Mouse (Mus musculus) myocyte (in vitro differentiated cells): ENCODE measurements around the gene Eif2b5. TPM values are rescaled to one million over a fixed set of nuclear protein-coding genes. Genes with fewer than 3 reads are reported as not detected.
A peak's percentile ranks its signal among the peaks of the same experiment; 100 is the strongest.
"Not testable (repeated sequence)": the region's sequence is repeated elsewhere in the genome, so short reads cannot be mapped to it uniquely, and the experiment has no call there.

Experiments
- H3K27me3 ChIP-seq: one replicate; pipeline ENCODE4 v1.6.1; 2011; ENCODE audit not compliant: control insufficient read depth, insufficient read depth, insufficient read length
- H3K36me3 ChIP-seq: one replicate; pipeline ENCODE4 v1.6.1; 2011; ENCODE audit not compliant: control insufficient read depth, insufficient read depth
- H3K4me2 ChIP-seq: one replicate; pipeline ENCODE4 v1.6.1; 2011; ENCODE audit warnings: low read depth, control low read depth
- H3K4me3 ChIP-seq: one replicate; pipeline ENCODE4 v1.5.1; 2011; ENCODE audit warnings: mild to moderate bottlenecking, control low read depth, moderate library complexity
- H3K79me2 ChIP-seq: one replicate; pipeline ENCODE4 v1.6.1; 2011; ENCODE audit not compliant: control insufficient read depth, insufficient read depth
- H3ac ChIP-seq: one replicate; pipeline ENCODE4 v1.6.1; 2011; ENCODE audit not compliant: control insufficient read depth, insufficient read length
- CEBPB ChIP-seq: IDR thresholded peaks from 2 replicates; pipeline ENCODE4 v1.6.1; 2011; ENCODE audit warnings: mild to moderate bottlenecking, moderate library complexity; ENCODE audit not compliant: poor library complexity, insufficient read depth, severe bottlenecking
- E2F4 ChIP-seq: IDR thresholded peaks from one replicate; pipeline ENCODE4 v1.6.1; 2011; ENCODE audit warnings: mild to moderate bottlenecking, control low read depth, moderate library complexity; ENCODE audit not compliant: insufficient read depth
- MAX ChIP-seq: IDR thresholded peaks from one replicate; pipeline ENCODE4 v1.6.1; 2011; ENCODE audit warnings: low read depth, mild to moderate bottlenecking, control low read depth
- MYOD1 ChIP-seq, 3 experiments: IDR thresholded peaks; one replicate each; pipeline ENCODE4 v1.6.1; 2011; ENCODE audit warnings: control low read depth in 2 of 3, low read depth in 2 of 3, mild to moderate bottlenecking in 2 of 3, moderate library complexity in 1 of 3; ENCODE audit not compliant: insufficient read length in 2 of 3, control insufficient read depth in 1 of 3
- MYOG ChIP-seq, 3 experiments: IDR thresholded peaks; one replicate each; pipeline ENCODE4 v1.6.1; 2011; ENCODE audit warnings: control low read depth in 2 of 3, low read depth in 2 of 3, mild to moderate bottlenecking in 2 of 3; ENCODE audit not compliant: insufficient read length in 2 of 3, control insufficient read depth in 1 of 3, insufficient read depth in 1 of 3
- POLR2A ChIP-seq: IDR thresholded peaks from one replicate; pipeline ENCODE4 v1.6.1; 2011; ENCODE audit warnings: low read depth, mild to moderate bottlenecking, control low read depth, moderate library complexity; ENCODE audit not compliant: insufficient read length
- POLR2AphosphoS2 ChIP-seq: IDR thresholded peaks from one replicate; pipeline ENCODE4 v1.6.1; 2011; ENCODE audit warnings: low read depth, control low read depth; ENCODE audit not compliant: insufficient read length
- REST ChIP-seq: IDR thresholded peaks from one replicate; pipeline ENCODE4 v1.6.1; 2011; ENCODE audit warnings: mild to moderate bottlenecking, control low read depth, moderate library complexity; ENCODE audit not compliant: insufficient read depth, insufficient read length
- SRF ChIP-seq: IDR thresholded peaks from one replicate; pipeline ENCODE4 v1.6.1; 2011; ENCODE audit warnings: low read depth; ENCODE audit not compliant: control insufficient read depth, insufficient read length
- TCF12 ChIP-seq: IDR thresholded peaks from one replicate; pipeline ENCODE4 v1.6.1; 2011; ENCODE audit warnings: mild to moderate bottlenecking, control low read depth; ENCODE audit not compliant: poor library complexity, insufficient read depth, severe bottlenecking
- TCF3 ChIP-seq: IDR thresholded peaks from one replicate; pipeline ENCODE4 v1.6.1; 2011; ENCODE audit warnings: low read depth, control low read depth; ENCODE audit not compliant: insufficient read length
- USF1 ChIP-seq: IDR thresholded peaks from one replicate; pipeline ENCODE4 v1.6.1; 2011; ENCODE audit warnings: low read depth, mild to moderate bottlenecking, control low read depth, moderate library complexity
- polyA plus RNA-seq: library from polyadenylated mRNA; unstranded; fragments of >200 nt; fragmentation: generic; extraction: Trizol; gene quantifications from one replicate; pipeline ENCODE4 v1.2.1, GENCODE M21; 2012; ENCODE audit warnings: missing spikeins

Eif2b5 gene
- 94.7 TPM for polyA plus RNA-seq

DNA sequence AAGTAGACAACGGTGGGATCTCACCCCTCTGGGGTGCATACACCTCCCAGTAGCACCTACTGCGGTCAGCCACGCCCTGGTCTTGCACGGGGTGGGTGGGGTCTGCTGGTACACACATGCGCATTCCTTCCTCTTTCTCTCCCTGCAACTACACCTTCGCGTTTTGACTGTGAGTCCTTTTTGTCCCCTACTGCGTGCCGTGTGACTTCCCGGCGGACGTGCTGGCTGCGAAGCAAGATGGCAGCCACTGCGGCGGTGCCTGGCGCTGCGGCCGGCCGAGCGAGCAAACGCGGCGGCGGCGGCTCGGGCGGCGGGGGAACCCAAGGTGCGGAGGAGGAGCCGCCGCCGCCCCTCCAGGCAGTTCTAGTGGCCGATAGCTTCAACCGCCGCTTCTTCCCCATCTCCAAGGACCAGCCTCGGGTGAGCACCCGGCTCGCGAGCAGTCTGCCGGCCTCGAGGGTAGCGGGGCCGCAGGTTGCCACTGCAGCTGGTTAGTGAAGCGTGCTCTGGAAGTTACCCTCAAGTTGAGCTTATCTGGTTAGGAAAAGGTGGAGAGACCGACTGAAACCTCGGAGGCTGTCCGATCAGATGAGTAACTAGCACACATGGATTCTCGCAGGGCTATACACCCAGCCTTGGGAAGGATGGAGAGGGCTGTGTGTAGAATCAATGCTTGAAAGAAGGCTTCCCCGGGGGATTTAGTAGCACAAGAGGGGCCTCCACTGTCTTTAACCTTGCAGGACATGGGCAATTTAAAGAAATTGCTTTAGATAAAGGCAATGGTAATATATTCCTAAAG is at the start of gene Eif2b5:
Eif2b5 (plus strand) TSS at position 141 of the 799 bp plus-strand sequence.
- Histone ChIP-seq H3K27me3 (no peaks in the 10 kb centered on the region), H3K4me3 (peak within 1 kb of the TSS; percentile 70), H3ac (peak within 1 kb of the TSS; percentile 46), H3K36me3 (peaks cover 16% of the 10 kb centered on the region), H3K79me2 (peaks cover 11% of the 10 kb centered on the region), H3K4me2 (peak within 1 kb of the TSS; percentile 96)
- TF ChIP-seq REST (peak; percentile 29), USF1 (no peak), POLR2A (peak; percentile 95), TCF3 (no peak), MAX (no peak), POLR2AphosphoS2 (peak; percentile 92), SRF (no peak), MYOG (IDR thresholded peaks at IDR 0.05; ENCODE audit: control insufficient read depth in 1 of 3, insufficient read depth in 1 of 3, insufficient read length in 2 of 3, low read depth in 2 of 3) (peak in 2 of 3 experiments; percentile 19 to 30), TCF12 (no peak), CEBPB (no peak), E2F4 (no peak), MYOD1 (IDR thresholded peaks at IDR 0.05; ENCODE audit: control insufficient read depth in 1 of 3, insufficient read length in 2 of 3, low read depth in 2 of 3) (peak in 1 of 3 experiments; percentile 37)

DNA sequence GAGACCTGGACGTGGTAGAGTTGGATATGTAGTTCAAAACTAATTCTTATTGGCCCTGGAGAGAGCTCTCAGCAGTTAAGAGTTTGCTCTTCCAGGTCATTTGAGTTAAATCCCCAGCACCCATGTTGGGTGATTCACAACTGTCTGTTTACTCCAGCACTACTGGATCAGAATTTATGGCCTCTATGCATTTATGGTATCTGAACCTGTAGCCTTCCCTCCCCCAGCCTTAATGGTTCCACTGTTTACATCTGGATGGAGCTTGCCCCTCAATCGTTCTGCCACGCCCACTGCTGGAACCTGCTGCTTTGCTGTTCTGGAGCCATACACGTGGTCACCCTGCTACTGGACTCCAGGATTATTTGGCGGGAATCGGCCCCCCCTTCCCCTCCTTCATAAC is 46.8 kb upstream of the Eif2b5 start:
- TF ChIP-seq REST = no peak
- TF ChIP-seq USF1 = no peak
- TF ChIP-seq MAX = no peak
- TF ChIP-seq CEBPB = no peak
- no peak for TF ChIP-seq MYOD1 (IDR thresholded peaks at IDR 0.05; ENCODE audit: control insufficient read depth in 1 of 3, insufficient read length in 2 of 3, low read depth in 2 of 3)
- no peak for TF ChIP-seq E2F4
- TF ChIP-seq TCF12 = no peak
- no peak for TF ChIP-seq POLR2A
- TF ChIP-seq TCF3 = no peak
- no peak for TF ChIP-seq POLR2AphosphoS2
- TF ChIP-seq MYOG (IDR thresholded peaks at IDR 0.05; ENCODE audit: control insufficient read depth in 1 of 3, insufficient read depth in 1 of 3, insufficient read length in 2 of 3, low read depth in 2 of 3) = no peak
- no peak for TF ChIP-seq SRF
- no peaks in the 10 kb centered on the region for H3K36me3 ChIP-seq
- H3K4me2 ChIP-seq = no peak overlapping the region
- H3ac ChIP-seq = no peak overlapping the region
- H3K79me2 ChIP-seq = no peaks in the 10 kb centered on the region
- no peaks in the 10 kb centered on the region for H3K27me3 ChIP-seq
- H3K4me3 ChIP-seq = no peak overlapping the region

DNA sequence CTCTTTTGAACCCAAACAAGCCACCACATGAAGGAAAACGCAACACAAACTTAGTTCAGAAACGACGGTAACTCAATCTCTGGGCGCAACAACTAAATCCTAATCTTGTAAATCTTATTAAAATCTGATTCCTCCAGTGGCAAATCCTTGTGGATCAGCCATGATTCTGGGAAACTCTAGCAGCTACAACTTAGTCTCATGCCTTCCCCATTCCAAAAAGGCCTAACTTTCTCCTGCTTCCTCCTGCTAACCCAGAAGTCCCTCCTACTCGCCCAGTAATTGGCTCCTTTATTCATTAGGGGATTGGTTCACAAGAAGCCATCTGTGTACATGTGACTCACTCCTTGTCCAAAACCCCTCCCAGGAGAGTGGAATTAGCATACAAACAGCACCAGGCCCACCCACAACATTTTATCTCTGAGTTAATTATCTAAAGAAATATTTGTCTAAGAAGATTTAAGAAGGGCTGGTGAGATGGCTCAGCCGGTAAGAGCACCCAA is 44.4 kb upstream of the Eif2b5 start:
- no peak overlapping the region for H3K4me2 ChIP-seq
- H3ac ChIP-seq = no peak overlapping the region
- no peaks in the 10 kb centered on the region for H3K36me3 ChIP-seq
- H3K79me2 ChIP-seq = no peaks in the 10 kb centered on the region
- no peak overlapping the region for H3K4me3 ChIP-seq
- H3K27me3 ChIP-seq = no peaks in the 10 kb centered on the region
- no peak for TF ChIP-seq TCF12
- TF ChIP-seq CEBPB = no peak
- no peak for TF ChIP-seq E2F4
- no peak for TF ChIP-seq MYOD1 (IDR thresholded peaks at IDR 0.05; ENCODE audit: control insufficient read depth in 1 of 3, insufficient read length in 2 of 3, low read depth in 2 of 3)
- TF ChIP-seq MYOG (IDR thresholded peaks at IDR 0.05; ENCODE audit: control insufficient read depth in 1 of 3, insufficient read depth in 1 of 3, insufficient read length in 2 of 3, low read depth in 2 of 3) = no peak
- TF ChIP-seq REST = no peak
- TF ChIP-seq TCF3 = no peak
- TF ChIP-seq MAX = no peak
- no peak for TF ChIP-seq POLR2A

DNA sequence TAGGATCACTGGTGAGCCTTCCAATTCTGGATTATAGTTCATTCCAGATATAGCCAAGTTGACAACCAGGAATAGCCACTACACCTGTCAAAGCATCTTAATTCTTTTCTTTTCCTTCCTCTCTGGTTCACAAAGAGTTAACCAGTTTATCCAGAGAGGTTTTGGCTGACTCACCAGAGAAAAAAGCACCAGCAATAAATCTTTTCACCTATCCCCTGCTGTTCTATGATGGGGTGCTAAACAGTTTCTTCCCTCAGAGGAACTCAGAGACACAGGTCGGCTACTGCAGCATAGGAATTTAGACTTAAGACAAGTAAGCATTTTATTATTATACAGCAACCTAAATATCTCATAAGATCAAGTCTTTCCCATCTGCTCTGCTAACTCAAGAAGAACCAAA is 42.5 kb upstream of the Eif2b5 start:
- no peak for TF ChIP-seq POLR2AphosphoS2
- Histone ChIP-seq H3K27me3 (no peaks in the 10 kb centered on the region), H3K36me3 (no peaks in the 10 kb centered on the region), H3ac (no peak overlapping the region), H3K79me2 (no peaks in the 10 kb centered on the region), H3K4me2 (no peak overlapping the region), H3K4me3 (no peak overlapping the region)

DNA sequence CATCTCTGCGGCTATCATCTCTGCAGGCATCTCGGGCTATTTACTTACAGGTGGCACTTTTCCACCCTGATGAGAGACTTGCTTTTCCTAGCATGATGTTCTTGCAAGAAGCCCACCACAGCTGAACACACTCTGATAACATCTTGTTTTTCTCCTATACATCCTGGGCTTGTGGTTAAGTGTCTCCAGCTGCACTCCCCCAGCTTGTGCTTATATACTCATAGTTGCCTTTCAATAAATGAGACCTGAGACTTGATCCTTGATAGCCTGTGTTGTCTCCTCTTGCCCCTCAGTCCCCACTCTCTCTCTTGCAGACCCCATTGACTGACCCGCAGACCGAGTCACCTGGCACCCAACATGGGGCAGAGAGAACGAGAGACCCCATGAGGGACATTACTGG is 39.9 kb upstream of the Eif2b5 start:
- not testable (repeated sequence) for H3ac ChIP-seq, H3K36me3 ChIP-seq, H3K4me3 ChIP-seq, H3K79me2 ChIP-seq, H3K27me3 ChIP-seq, H3K4me2 ChIP-seq
